Mouse (Mus musculus) embryo, embryonic 11.5 days (tissue): ENCODE measurements around the gene Zfp317.
"Not testable (repeated sequence)": the region's sequence is repeated elsewhere in the genome, so short reads cannot be mapped to it uniquely, and the experiment has no call there.

ENCODE experiments used
- DNase-seq: peaks from one replicate; pipeline ENCODE4 v3.0.0-alpha.2; 2012; ENCODE audit warnings: low read depth, low spot score

Gene Zfp317

GRCm38 (mm10) chr9:19621843-19622822 is at the start of gene Zfp317:
Gene Zfp317 (plus strand): TSS chr9:19622102.
- DNase-seq: peak; percentile 95

- DNase-seq: no peak
These were observed 39.6 kb upstream of the Zfp317 start, which contains the start of gene Olfr855 for GRCm38 (mm10) chr9:19582317-19582716. Gene Olfr855 (plus strand): TSS chr9:19582617.

GRCm38 (mm10) chr9:19621297-19621696 is 605 bp upstream of the Zfp317 start:
- no peak for DNase-seq

- DNase-seq: no peak
These were observed 7.7 kb downstream of the Zfp317 start for GRCm38 (mm10) chr9:19629574-19629973.

- no peak for DNase-seq
These were observed 23.3 kb downstream of the Zfp317 start for GRCm38 (mm10) chr9:19645193-19645592.

GRCm38 (mm10) chr9:19690281-19690680 is 68.4 kb downstream of the Zfp317 start:
- no peak for DNase-seq

- DNase-seq: no peak
These were observed 69.5 kb downstream of the Zfp317 start for GRCm38 (mm10) chr9:19691426-19691825.

GRCm38 (mm10) chr9:19692430-19692829 is 70.5 kb downstream of the Zfp317 start:
- DNase-seq: no peak

- not testable (repeated sequence) for DNase-seq
These were observed 72.4 kb downstream of the Zfp317 start for GRCm38 (mm10) chr9:19694285-19694684.

GRCm38 (mm10) chr9:19694898-19695379 is 73.0 kb downstream of the Zfp317 start:
- DNase-seq: not testable (repeated sequence)
